ENCODE assay signal across 8 mouse cellular contexts in genomic region chr4:138153980-138154379, GRCm38 (mm10).
A peak's percentile ranks its signal among the peaks of the same experiment; 100 is the strongest.
DNase-seq lines count a peak whose midpoint lies in the region; ATAC-seq and TF ChIP-seq lines count a peak whose summit lies in the region.
"Had no signal": no experiment of that assay in that cellular context is flagged by ENCODE, and none has a peak within 500 bp of the region (broad histone marks: within the 10 kb centered on the region; RNA-seq: fewer than 3 reads in every experiment).

No protein-coding gene starts in this region.

- H3K4me3 ChIP-seq in G1E (ENCODE audit: low read depth, low read length), result no peak overlapping the region
- H3K4me3 ChIP-seq in bone marrow macrophage, adult 2 months (ENCODE audit: insufficient read depth, low read length), result no peak overlapping the region
- H3K4me3 ChIP-seq: hindbrain, embryonic 15.5 days had no signal

- ATAC-seq in G1E (ENCODE audit: extremely low read depth, insufficient number of reproducible peaks, low FRiP score, poor library complexity, severe bottlenecking), result no peak

- H3K4me1 ChIP-seq in G1E (ENCODE audit: insufficient read depth, low read depth, low read length), result no peaks in the 10 kb centered on the region
- H3K4me1 ChIP-seq in bone marrow macrophage, adult 2 months (ENCODE audit: control insufficient read depth, insufficient read depth, low read length), result no peaks in the 10 kb centered on the region
- H3K4me1 ChIP-seq: hindbrain, embryonic 15.5 days had no signal

- no peaks in the 10 kb centered on the region for H3K27me3 ChIP-seq in G1E (ENCODE audit: insufficient read depth, low read length)
- H3K27me3 ChIP-seq: hindbrain, embryonic 15.5 days had no signal

- TF ChIP-seq CTCF in G1E (IDR thresholded peaks at IDR 0.05; ENCODE audit: low read depth, low read length), result peak; percentile 56; the same call in 1 of the 2 replicates
- TF ChIP-seq CTCF in bone marrow macrophage, adult 2 months (IDR thresholded peaks at IDR 0.05; ENCODE audit: low read depth, low read length), result peak; percentile 47; the same call in 1 of the 2 replicates

- H3K36me3 ChIP-seq in G1E (replicated peaks), result peaks cover 88% of the 10 kb centered on the region

- no peak for TF ChIP-seq POLR2A in bone marrow macrophage, adult 2 months (IDR thresholded peaks at IDR 0.05; ENCODE audit: borderline replicate concordance, low read depth, low read length)

- no peaks in the 10 kb centered on the region for H3K9me3 ChIP-seq in G1E (replicated peaks)
- H3K9me3 ChIP-seq: hindbrain, embryonic 15.5 days had no signal

- peak; percentile 22 for DNase-seq in left cerebral cortex, postnatal 4 days
- DNase-seq in left cerebral cortex, adult 9 months (ENCODE audit: low spot score in 2 of 2), result no peak
- no peak for DNase-seq in G1E (ENCODE audit: low spot score)
- peak; percentile 43 for DNase-seq in kidney, adult 9 months
- DNase-seq in retina, embryonic 14.5 days (ENCODE audit: low spot score), result peak; percentile 75
- DNase-seq in right cerebral cortex, adult 18-20 months, result no peak

- intact Hi-C loops in left cerebral cortex, postnatal 4 days (cut with DNase I), result no loop called here

- no peak overlapping the region for H3K27ac ChIP-seq in bone marrow macrophage, adult 2 months (ENCODE audit: insufficient read depth, low read depth, low read length)
- H3K27ac ChIP-seq: hindbrain, embryonic 15.5 days had no signal

Comparison
In these comparisons a context has a peak if more than half of its experiments do, and no peak if none do; other contexts are left out.
1. DNase-seq: peak in left cerebral cortex, postnatal 4 days (single experiment), kidney, adult 9 months (single experiment) and retina, embryonic 14.5 days (single experiment); none in left cerebral cortex, adult 9 months (0 of 2), G1E (single experiment) and right cerebral cortex, adult 18-20 months (single experiment).